Mouse (Mus musculus) MN1 (cell line): ENCODE results near the gene Cd164.

Source experiments
- DNase-seq: peaks from one replicate; pipeline ENCODE4 v3.0.0-alpha.2; 2016; ENCODE audit warnings: low spot score

Cd164 gene

GRCm38 (mm10) chr10:41546396-41547165, 27.4 kb downstream of the Cd164 start:
- no peak for DNase-seq

DNA sequence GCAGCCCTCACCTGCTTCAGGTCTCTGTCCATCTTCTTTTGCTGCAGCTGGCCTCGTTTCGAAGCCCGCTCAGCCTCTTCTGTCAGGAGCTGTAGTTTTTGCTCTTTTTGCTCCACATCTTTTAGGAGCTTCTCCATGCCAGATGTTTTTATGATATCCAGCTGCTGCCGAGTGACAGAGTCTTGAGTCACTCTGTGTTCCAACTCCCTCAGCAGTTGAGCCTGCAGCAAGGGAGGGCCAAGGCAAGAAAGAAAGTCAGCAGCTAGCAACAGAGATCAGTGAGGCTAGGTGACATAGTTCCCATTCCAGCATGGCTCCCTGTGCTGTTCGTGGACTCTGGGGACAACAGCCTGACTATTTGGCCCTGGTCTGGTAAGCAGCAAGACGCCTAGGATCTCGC, 31.5 kb downstream of the Cd164 start:
- DNase-seq: no peak

DNA sequence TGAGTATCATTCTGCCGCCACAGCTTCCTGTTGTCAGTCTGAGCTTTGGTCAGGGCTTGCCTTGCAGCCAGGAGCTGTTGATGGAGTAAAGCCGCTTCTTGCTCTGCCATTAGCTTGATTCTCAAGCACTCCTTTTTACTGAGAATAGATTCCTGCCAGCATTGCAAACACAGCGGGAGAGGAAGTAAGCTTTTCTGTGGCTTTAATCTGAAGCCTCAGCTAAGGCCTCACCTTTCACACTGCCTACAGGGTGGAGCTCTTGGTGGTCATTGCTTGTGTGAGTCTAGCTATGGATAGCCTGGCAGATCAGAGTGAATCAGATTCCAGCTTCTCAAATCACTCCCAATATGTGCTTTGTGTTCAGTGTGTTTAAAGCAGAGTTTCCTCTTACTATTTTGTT, 33.1 kb downstream of the Cd164 start:
- DNase-seq: no peak

DNA sequence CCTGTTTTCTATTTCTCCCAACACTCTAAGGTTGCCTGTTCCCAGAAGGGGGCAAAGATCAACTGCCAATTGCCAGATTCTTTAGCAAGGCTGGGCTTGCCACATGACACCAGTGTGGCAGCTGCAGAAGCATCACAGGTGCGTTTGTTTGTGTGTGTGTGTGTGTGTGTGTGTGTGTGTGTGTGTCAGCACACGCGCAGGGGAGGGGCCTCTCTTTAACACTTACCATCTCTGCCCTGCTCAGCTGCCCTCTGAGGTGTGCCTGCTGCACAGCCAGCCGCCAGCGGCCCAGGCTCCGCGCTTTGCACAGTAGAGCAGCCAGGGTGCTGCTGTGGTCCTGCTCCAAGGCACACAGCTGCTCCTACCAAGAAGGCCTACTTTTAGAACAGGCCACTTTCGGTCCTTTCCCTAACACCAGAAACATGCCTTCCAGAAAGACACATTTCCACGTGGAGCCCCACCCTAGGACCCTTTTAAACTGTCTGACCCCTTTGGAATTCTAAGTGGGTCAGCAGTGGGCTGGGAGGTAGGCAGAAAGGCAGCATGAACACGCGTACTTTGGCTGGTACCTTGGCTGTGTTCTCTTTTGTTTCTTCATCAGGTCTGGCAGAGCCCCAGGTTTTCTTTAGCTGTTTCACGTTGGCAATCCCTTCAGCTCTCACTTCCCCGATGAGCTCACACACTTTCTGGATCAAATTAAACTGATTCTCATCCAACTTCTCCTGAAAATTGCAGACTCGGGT, 33.8 kb downstream of the Cd164 start:
- DNase-seq: peak; percentile 40

GRCm38 (mm10) chr10:41553711-41554110, 34.5 kb downstream of the Cd164 start:
- peak; percentile 33 for DNase-seq

DNA sequence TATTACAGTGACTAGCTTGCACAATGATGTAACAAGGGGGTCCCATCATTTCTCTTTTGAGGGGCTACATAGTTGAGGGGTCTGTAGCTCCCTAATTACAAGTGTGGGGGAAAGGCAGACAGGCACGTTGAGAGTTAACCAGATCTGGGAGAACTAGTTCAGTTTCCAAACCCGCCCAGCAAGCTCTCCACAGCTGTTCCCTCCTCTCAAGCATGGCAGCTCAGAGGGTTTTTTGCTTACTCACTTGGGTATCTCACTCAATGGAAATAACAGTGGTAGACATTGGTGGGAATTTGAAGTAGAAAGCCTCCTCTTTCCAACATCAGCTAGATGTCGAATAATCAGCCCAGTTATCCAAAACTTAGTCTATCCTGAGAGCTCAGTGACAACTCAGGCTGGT, 35.9 kb downstream of the Cd164 start:
- DNase-seq: no peak

GRCm38 (mm10) chr10:41558401-41558800, 39.2 kb downstream of the Cd164 start:
- no peak for DNase-seq

- DNase-seq: no peak
Observed at GRCm38 (mm10) chr10:41561701-41562395, 42.6 kb downstream of the Cd164 start.

DNA sequence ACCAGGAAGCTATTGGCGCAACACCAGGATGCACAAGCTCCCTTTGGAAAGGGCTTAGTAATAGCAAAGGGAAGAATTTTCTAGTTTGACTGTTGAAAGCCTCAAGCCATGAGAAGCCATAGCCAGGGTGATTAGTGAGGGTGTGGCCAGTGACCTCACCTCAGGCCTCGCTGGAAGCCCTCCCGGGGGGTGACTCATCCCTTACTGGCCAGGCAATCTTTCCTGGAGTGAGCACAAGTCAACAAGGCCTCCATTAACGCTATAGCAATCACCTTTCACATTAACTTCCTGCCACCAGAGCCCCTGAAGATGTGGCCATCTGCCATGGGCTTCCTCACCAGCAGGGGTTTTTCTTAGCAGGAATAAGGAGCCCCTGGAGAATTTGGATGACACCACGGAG, 45.9 kb downstream of the Cd164 start:
- DNase-seq: peak; percentile 96

- no peak for DNase-seq
Observed at GRCm38 (mm10) chr10:41568306-41568705, 49.1 kb downstream of the Cd164 start.

DNA sequence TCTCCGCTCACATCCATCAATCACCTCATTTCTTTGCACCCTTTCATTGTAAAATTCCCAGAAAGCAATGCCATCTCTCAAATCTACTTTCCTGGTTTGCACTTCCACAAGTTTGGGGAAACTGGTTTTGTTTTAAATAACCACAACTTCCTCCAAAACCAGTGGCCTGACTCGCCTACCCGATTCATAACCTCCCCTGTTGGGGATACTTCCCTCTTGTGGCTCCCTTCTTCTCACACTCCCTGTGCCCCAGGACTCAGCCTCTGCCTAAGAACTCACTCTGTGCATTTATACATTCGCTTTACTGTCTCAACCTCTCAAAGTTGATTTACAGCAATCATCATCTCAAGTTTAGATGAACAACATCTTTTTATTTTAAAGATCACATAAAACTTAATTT, 51.9 kb downstream of the Cd164 start:
- DNase-seq: no peak

DNA sequence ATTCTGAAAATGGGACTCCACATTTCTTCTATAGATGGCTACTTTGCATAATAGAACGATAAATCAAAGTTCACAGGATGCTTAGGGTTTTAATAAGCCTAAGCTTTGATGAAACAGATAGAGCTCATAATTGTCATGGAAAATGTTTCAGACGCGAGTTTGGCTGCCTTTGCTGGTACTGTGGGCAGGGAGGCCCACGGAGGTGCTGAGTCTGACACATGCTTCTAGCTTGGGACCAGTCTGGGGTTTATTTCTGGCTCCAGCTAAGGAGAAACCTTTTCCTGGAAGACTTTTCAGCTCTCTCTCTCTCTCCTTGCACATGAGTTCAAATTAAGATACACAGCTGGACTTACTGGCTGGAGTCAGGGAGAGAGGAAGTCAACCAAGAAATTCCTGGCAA, 53.1 kb downstream of the Cd164 start:
- DNase-seq: no peak

GRCm38 (mm10) chr10:41573190-41573589, 54.0 kb downstream of the Cd164 start:
- DNase-seq: no peak

DNA sequence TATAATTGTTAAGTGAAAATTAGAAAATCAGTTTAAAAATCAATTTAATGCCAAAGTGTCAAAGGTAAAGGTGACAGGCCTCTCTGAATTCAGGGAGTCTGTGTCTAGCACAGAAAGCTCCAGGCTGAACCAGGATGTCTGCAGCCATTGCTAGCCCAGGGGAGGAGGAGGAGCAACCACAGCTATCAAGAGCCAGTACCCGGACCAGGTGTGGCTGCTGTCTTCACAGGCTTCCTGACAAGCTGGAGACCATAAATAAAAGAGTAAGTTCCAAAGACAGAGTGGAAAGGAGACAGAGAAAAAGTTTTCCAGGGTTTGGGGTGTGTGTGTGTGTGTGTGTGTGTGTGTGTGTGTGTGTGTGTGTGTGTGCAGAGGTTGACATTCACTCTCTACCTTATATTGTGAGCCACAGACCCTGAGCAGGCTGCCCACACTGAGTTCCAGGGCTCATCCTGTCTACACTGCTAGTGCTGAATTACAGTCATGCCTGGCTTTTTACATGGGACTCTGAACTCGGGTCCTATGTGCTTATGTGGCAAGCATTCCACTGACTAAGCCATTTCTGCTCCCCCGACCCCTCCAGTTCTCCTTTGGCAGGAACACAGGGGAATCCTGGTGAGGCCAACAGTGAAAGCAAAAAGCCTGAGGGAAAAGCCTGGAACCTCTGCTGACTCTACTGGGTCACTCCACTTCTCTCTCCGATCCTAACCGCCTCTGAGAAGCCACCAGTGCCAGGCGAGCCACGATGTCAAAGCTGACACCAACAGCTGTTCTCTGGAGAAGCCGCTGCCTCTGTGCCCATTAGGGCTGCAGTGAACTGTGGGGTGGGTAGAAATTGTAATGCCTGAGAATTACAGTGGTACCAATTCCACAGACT, 56.5 kb downstream of the Cd164 start:
- no peak for DNase-seq

DNA sequence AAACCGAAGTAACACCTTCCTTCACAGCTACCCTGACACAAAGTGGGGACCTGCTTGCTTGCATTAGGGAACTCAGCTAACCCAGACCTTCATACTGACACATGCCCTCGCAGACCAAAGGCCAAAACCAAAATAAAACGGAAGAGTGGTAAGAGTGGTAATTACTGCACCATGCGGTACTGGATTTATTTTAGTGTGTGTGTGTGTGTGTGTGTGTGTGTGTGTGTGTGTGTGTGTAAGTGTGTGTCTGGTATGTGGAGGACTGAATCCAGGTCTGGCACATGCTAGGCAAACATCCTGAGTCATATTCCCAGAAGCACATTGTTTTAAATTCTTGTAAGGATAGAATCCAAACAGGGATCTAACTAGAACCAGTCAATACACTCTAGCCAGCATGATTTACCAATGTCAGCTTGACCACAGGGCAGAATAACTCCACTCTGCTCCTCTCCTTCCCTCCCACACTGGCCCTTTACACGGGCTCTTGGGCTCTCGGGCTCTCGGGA, 57.2 kb downstream of the Cd164 start:
- no peak for DNase-seq

DNA sequence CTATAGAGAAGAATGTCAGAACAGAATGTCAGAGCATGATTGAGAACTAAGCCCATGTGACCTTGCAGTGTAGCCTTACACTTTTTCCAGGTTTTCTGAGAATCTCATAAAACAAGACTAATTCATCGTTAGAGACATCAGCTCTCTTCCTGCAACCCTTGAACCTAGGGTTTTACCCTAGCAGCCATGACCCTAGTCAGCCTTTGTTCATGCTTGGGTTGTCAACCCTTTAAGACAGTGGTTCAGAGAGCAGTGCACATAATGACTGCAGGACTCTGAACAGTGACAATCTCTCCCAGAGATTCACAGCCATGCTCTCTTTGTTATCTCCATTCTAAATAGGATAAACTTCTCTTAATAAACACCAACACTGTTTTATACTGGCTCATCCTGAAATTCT, 59.3 kb downstream of the Cd164 start:
- DNase-seq: no peak

- DNase-seq: no peak
Observed at GRCm38 (mm10) chr10:41580441-41580840, 61.2 kb downstream of the Cd164 start.
